Mouse (Mus musculus) monocyte, adult 2 months (primary cell): ENCODE results near the gene Hint1.

Experiments
- DNase-seq, 2 experiments: peaks; one replicate each; pipeline ENCODE4 v3.0.0; 2022; ENCODE audit warnings: low spot score in 2 of 2, low read depth in 1 of 2

Gene Hint1

DNA sequence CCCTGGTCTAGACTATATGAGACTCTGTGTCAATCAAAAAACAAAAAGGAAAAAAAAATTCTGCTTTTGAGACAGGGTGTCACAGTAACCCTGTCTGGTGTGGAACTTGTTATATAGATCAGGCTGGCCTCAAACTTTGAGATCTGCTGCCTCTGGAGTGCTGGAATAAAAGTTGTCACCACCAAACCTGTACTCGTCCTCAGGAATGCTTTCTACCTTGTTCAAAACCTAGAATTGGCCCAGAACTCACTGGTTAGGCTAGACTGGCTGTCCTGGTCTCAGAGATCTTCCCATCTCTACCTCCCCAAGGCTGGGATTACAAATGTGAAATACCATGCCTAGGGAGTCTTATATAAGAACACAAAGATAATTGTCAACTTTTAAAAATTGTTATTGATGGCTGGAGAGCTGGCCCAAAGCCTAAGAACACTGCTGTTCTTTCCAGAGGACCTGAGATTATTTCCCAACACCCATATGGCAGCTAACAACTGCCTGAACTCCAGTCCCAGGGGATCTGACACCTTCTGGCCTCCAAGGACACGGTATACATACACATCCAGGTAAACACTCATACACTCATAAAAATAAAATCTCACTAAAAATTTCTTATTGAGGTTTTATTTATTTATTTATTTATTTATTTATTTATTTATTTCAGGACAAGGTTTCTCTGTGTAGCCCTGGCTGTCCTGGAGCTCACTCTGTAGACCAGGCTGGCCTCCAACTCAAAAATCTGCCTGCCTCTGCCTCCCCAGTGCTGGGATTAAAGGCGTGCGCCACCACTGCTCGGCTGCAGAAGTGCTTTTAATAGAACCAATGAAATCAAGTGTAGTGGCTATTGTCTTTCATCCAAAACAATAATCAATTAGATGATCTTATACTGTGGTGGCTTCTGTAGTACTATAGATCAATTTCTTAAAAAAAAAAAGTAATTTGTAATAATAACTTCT, 4.4 kb upstream of the Hint1 start:
- no peak for DNase-seq

DNA sequence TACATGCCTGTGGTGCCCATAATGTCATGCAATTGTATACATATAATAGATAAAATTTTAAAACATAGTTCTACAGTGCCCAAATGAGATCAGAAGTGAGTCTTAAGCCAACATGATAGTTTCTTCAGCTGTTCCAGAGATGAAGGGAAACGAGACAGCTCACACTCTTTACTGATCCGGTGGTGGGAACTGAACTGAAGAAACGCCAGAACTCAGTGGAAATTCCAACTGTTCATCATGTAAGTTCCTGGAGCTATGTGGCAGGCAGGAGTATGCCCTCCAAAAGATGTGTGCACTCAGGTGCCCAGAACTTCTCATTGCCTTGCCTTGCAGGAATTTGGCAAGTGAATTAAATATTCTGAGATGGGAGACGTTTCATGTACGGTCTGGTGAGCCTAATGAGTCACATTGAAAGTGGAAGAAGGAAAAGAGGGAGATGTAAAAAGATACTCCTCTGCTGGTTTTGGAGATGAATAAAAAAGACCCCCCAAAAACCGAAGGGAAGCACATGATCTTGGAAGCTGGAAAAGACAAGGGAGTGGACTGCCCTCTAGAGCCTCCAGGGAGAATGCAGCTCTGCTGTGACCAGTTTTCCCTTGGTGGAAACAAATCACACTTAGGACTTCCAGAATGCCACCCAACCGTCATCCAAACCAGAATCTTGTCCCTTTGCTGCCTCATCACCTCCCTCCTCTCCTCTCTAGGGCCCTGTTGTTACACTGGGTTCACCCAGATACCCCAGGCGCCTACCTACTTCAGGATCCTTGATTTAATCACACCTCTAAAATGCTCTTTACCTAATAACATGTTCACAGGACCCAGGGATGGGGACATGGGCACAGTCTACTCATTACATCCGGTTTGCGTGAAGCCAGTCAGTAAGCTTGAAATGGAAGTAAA, 3.3 kb upstream of the Hint1 start:
- no peak for DNase-seq

DNA sequence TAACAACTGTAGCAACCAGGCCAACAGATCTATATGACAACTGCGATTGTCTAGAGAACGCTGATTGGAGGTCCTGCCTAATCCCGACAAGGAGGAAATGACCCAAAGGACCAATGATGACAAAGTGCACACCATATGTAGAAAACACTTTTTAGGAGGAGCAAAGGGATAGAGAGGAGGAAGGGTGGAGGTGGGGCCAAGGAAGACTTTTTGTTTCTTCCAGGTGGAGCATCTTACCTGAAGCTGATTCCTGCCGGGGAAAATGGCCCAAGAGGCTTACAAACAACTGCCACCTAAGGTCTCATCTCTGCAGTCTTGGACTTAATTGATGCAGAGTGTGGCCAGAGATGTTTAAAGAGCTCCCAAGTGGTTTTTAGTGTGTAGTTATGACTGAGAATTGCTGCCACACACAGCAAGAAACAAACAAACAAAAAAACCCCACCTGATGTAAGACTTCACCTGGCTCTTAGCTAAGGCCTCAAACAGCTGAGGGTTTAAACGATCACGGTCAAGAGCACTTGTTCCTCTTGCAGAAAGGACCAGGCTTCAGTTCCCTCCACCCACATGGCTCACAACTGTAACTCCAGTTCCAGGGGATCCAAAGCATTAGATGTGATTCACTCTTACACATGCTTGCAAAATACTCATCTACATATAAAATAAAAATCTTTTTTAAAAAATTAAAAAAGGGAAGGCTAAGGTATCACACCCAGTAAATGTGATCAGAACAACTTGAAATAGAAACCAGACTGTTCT, 675 bp upstream of the Hint1 start:
- DNase-seq: no peak

DNA sequence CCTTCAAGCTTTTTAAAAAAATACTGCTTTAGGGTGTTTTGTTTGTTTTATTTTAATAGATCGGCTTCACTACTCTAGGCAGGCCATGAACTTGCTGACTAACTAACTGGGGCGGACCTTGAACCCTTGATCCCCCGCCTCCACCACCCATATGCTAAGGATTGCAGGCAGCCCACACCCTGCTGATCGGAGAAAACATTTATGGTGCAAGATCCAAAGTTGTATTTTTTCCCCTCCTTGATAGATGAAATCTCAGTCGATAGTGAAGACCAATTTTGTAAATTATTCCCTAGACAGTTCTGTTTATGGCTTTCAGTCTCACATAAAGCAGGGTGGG, 834 bp downstream of the Hint1 start:
- no peak for DNase-seq

DNA sequence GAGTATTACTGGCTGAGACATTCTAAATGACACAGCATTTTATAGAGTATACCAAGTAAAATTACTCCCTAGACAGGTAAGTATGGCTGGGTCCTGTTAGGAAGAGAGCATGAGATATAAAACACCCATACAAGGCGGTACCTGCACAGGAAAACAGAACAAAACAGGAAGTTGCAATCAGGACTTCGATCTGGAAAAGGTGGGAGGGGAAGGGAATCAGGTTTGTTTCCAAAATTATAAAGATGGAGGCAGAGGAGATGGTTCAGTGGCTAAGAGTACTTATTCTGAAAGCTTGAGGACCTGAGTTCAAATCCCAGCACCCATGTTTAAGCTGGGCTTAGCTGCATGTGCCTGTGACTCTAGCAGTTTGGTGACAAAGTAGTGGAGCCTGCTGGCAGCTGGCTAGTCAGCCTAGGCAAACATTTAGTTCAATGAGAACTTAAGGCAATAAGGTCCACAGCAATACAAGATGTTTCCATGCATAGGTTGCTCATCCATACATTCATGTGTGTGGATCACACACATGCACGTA, 1.8 kb downstream of the Hint1 start:
- no peak for DNase-seq

DNA sequence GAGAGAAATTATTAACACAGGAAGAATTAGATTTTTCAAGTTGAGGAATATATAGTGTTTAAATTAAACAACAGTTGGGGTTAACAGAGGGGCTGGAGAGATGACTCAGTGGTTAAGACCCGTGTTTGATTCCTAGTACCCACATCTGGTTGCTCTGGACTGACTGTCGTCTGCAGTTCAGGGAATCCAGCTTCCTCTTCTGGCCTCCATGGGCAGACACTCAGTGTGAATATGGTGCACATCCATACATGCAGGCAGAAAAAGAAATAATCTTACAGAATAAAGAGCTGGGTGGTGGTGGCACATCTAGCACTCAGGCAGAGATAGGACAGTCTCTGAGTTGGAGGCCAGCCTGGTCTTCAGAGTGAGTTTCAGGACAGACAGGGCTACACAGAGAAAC, 2.3 kb downstream of the Hint1 start:
- DNase-seq: no peak

DNA sequence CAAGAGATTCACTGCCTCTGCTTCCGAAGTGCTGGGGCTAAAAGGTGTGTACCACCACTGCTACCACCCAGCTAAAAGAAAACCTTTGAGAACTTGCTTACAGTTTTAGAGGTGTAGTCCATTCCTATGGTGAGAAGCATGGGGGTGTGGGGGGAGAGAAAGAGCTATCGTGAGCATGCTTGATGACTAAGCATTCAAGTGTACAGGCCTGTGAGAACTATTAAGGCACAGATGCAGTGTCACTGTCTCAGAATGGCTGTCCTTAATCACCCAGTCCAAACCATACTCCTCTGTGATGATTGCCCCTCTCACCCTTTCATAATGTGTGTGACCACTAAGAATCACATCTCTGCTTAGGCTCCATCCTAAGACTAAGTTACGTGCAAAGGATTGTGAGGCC, 3.1 kb downstream of the Hint1 start:
- DNase-seq: no peak

DNA sequence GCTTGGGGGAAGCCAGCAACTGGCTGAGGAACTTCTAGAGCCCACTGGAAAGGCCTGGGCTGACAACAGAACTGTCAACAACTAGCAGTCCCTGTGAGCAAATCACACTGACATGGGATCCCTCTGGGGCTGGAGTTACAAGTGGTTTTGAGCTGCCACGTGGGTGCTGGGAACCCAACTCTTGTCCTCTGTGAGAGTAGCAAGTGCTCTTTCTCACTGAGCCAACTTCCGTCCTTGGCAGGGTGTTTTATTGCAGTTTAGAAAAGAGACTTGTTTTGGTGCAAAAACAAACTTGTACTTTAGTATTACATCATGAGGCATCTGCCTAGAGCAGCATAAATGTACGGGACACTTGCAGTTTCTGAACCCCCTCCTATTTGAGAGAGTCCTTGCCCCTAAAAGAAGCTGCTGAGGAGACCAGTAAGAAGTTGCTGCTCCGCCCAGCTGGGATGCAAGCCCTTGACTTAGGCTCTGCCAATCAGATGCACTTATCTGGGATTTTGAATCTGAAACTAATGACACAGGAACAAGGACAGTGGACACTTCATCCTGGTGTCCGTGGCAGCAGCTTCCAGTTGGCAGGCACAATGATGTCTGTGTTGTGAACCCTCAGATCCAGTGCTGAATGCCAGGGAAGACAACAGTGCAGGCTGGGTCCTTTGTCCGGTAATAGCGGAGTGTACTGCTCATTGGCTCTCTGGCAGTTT, 5.8 kb downstream of the Hint1 start:
- no peak for DNase-seq

DNA sequence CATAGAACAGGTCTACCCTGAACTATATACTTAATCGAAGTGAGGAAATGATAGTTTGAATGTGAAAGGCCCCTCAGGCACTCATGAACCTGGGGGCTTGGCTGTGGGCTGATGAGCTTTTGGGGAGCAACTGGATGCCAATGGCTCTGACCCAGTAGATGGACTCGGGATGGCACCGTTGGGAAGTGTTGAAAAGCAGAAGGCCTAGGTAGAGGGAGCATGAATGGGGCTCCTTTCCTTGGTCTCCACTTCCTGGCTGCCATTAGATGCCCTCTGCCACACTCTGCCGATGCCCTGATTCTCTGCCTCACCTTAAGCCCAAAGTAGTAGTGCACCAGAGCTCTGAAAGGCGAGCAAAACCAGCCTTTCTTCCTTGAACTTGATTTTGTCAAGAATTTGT, 9.8 kb downstream of the Hint1 start:
- no peak for DNase-seq

DNA sequence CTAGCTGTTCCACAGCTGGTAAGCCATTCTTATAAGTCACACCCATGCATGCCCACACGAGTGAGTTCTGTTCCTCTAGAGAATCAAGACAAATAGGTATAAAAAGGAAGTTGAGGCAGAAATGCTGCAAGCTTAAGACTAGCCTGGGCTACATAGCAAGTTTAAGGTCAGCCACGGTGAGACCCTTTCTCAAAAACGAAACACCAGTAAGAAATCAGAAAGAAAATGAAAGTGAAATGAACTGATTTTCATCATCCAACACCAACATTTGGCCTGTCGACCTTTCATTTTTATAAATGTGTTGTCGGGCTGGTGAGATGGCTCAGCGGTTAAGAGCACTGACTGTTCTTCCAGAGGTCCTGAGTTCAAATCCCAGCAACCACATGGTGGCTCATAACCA, 12.7 kb downstream of the Hint1 start:
- no peak for DNase-seq

DNA sequence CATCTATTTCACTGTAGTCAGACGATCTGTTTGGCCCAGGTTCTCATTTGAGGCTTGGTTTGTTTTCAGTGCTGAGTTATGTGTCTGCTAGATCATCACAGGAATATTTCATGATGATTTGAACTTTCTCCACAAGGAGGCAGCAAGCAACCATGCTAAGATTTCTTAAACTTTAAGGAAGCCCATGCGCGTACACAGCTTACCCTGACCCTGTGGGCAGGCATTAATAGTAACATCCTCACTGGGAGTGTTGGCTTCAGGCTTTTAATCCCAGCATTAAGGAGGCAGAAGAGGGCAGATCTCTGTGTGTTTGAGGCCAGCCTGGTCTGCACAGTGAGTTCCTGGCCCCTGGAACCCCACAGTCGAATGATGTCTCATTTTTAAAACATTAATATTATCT, 13.3 kb downstream of the Hint1 start:
- DNase-seq: peak in 1 of 2 experiments; percentile 37

DNA sequence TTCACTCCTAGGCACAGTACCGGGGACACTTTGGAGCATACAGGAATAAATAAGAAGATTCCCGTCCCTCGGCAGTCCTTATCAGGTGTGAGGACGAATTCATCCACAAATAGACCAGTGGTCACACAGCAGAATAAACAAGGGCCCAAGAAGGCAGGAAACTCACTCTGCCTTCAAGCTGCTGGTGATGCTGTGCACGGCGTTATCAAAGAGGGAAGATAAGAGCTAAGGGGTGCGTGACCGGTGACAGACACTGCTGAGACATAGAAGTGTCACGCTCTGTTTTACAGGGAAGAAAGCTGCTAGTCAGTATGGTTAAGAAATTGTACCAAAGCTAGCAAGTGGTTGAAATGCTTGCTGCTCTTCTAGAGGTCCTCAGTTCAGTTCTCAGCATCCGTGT, 13.7 kb downstream of the Hint1 start:
- no peak for DNase-seq

DNA sequence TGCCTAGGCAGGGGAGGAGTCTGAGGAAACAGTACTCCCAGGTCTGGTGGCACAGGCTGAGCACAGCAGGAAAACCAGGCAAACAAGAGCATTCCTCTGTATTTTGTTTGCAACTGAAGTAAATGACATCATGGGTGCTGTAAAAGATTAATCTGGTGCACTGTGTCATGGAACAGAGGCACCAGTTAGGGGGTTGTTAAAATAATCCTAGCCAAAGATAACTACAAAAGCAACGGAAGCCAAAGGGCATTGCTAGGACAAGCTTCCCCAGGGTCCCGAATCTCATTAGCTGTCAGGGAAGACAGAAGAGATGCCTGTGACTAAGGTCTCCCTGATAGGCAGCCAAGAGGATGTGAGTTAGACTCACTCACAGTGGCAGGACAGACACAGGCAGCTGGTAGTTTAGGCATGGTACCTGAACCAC, 14.9 kb downstream of the Hint1 start:
- DNase-seq: no peak

DNA sequence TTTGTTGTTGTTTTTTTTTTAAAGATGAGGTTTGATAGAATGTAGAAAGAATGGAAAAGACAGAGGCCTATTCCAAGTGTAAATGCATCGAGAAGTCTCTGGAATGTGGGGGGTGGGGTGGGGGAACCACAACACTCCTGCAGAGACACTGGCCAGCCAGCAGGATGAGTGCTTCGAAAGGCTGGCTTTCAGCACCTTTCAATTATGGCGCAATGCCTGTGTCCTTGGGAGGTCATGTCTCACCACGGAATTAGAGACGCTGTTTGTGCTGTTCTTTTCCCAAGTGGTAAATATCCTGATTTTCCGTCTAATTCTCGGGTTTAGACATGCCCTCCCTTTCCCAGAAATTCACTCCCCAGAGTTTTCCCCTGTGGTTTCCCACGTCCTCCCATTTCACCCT, 16.5 kb downstream of the Hint1 start:
- DNase-seq: no peak

DNA sequence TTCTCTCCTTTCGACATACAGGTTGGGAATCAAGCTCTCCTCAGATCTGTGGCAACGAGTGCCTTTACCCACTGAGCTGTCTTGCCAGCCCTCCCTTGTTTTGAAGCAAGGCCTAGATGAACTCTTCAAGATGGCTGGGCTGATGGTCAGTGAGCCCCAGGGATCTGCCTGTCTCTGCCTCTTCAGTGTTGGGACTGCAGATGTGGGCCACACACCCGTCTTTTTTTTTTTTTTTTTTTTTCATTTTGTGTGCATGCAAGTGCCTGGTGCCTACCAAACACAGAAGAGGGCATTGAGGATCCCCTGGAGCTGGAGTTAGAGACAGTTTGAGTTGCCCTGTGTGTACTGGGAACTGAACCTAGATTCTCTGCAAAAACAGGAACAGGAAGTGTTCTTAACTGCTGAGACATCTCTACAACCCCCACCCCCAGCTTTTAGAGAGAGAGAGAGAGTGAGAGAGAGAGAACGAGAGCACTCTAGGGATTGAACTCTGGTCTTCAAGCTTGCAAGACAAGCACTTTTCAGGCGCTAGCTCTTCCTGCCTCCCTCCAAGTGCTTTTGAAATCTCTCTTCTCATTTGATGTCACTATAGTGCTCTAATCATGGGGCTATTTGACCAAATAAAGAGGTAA, 18.1 kb downstream of the Hint1 start:
- DNase-seq: no peak

DNA sequence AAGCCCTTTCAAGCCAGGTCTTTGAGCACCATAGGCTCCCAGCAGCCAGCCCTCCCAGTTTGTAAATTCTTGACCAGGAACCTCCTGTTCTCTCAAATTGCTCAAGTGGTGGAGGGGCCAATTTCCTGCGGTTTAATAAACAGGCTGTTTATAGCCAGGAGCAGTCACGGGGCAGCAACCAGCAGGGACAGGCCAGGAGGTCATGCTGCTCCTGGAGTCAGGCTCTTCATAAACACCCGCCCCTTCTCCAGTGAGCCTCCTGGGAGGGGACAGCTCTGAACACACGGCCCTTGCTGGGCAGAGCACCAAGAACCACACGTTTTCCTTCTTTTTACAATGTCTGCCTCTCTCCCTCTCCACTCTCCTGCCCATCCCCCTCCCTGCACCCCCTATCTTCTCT, 18.8 kb downstream of the Hint1 start:
- peak; percentile 43 to 52 for DNase-seq

DNA sequence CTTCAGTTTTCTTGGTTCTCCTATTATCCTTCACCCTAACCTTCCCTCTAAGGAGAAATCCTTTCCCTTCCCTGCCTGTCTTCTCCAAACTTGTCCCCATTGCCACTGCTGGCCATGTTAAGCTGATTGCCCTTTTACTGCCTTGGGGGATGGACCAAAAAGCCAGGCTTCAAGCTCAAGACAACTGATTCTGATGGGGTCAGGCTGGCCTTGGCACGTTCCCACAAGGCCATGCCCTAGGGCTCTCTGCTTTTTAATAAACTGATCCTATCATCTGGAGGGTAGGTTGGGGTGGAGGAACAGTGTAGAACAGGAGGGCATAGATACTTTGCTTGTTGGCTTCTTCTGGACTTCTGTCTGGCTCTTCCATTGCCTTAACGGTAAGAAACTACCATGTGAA, 19.2 kb downstream of the Hint1 start:
- DNase-seq: no peak

DNA sequence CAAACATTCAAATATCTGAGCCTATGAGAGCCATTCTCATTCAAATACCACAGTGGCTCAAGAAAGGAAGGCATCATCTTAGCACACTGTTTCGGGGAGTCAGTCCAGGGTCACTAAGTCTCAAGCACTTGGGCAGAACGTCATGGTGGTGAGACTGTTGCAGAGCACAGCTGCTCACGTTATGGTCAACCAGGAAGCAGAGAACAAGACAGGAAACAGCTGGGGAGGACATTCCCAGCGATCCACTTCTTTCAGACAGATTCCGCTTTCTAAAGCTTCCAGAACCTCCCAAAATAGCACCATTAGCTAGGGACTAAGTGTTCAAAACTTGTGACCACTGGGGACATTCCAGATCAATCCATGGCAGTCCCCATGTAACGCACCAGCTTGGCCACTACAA, 21.7 kb downstream of the Hint1 start:
- DNase-seq: no peak

DNA sequence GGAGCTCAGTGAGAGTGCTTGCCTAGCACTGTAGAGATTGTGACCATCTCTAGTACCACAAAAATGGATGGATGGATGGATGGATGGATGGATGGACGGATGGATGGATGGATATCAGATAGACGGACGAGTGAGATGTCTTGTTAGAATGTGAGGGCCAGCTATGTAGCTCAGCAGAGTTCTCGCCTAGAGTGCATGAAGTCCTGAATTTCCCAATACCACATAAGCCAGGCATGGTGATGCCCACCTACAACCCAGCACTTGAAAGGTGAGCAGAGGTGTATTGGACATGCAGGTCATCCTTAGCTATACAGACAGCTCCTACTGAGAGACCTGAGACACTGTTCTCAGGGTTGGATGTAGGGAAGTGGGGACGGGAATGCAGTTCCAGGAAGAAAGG, 25.2 kb downstream of the Hint1 start:
- no peak for DNase-seq

DNA sequence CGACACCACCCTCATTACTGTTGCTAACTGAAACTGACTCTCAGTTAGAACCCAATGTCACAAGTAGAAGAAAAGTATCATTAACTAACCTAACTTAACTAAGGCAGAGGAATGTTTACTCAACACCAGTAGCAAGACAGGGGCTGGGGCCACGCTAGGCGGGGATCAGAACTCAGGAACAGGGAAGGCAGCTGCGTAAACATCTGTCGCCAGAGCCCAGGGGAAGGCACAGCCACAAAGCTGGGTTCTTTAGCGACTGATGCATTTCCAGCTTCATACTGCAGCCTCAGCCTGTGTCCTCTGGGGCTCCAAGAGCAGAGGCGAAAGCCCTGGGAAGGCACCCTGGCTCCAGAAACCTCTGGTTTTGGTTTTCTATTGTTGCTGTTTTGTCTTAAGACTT, 25.9 kb downstream of the Hint1 start:
- DNase-seq: no peak
